Mouse (Mus musculus) cerebellum, adult 9-11 months (tissue): ENCODE data around the gene Ccdc9.
"Not testable (repeated sequence)": the region's sequence is repeated elsewhere in the genome, so short reads cannot be mapped to it uniquely, and the experiment has no call there.

Source experiments
- DNase-seq: peaks from one replicate; pipeline ENCODE4 v3.0.0; 2022

The Ccdc9 gene

DNA sequence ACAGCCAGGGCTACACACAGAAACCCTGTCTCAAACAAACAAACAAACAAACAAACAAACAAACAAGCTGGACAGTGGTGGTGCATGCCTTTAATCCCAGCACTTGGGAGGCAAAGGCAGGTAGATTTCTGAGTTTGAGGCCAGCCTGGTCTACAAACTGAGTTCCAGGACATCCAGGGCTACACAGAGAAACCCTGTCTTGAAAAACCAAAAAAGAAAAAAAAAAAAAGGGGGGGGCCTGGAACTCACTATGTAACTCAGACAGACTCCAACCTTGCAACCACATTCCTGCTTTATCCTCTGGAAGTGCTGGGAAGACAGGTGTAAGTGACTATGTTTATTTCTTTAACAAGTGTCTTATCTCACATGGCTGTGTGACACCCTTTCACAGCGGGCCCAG, 21.5 kb upstream of the Ccdc9 start, which contains the start of gene Bbc3:
Gene Bbc3, plus strand, starts transcription at position 301 of the 400 bp plus-strand sequence.
- DNase-seq, result not testable (repeated sequence)

DNA sequence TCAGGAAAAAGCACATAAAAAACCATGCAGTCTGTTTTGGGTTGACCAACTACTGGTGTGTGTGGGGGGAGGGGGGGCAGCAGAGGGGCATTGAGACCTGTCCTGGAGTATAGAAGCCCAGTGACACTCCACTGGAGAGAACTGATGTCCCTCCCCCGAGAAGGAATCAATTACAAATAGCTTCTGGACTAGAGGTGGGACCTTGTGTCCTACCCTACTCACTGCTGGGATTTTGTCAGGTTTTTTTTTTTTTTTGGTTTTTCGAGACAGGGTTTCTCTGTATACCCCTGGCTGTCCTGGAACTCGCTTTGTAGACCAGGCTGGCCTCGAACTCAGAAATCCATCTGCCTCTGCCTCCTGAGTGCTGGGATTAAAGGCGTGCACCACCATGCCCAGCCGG, 20.5 kb upstream of the Ccdc9 start:
- not testable (repeated sequence) for DNase-seq

DNA sequence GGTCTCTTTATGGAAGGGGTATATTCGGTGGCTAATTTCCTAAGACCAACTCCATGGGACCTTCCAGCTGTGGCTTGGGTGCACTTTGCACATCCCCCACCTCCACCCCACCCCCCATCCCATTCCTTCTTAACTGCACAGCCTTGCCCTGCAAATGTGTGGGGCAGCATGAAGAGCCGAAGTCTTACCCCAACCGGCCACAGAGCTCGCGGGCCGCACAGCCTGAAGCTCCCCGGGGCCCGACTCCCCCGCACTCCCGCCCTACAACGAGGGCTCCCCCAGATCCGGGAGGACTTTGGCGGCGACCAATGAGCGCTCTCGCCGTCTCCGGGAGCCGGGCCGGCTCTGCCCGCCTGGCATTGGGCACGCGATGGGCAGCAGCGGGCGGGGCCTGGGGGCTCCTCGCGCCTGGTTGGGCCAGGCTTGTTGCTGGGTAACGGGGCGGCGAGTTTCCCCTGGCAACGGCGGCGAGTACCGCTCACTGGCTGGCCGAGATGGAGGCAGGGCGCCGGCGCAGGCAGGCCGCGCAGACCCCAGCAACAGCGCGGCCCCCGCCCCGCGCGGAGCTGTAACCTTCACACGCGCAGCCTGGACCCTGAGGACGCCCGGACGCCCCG, 12.9 kb upstream of the Ccdc9 start:
- DNase-seq, result peak; percentile 97

GRCm38 (mm10) chr7:16298927-16299326, 12.3 kb upstream of the Ccdc9 start:
- DNase-seq, result no peak

DNA sequence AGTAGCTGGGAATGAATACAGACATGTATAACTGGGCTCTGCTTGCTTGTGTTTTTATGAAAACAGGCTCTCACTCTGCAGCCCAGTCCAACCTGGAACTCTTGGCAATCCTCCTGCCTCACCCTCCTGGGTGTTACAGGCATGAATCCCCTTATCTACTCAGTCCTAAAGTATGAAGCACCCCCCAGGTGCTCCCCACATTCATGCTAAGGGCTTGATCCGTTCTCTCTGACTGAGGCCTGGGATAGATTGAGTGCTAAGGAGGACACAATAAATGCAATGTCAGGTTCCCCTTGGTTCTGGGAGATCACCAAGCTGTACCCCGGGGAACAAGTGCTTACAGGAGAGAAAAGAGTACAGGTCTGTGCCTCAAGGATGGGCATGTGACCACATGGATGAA, 11.0 kb upstream of the Ccdc9 start:
- no peak for DNase-seq

DNA sequence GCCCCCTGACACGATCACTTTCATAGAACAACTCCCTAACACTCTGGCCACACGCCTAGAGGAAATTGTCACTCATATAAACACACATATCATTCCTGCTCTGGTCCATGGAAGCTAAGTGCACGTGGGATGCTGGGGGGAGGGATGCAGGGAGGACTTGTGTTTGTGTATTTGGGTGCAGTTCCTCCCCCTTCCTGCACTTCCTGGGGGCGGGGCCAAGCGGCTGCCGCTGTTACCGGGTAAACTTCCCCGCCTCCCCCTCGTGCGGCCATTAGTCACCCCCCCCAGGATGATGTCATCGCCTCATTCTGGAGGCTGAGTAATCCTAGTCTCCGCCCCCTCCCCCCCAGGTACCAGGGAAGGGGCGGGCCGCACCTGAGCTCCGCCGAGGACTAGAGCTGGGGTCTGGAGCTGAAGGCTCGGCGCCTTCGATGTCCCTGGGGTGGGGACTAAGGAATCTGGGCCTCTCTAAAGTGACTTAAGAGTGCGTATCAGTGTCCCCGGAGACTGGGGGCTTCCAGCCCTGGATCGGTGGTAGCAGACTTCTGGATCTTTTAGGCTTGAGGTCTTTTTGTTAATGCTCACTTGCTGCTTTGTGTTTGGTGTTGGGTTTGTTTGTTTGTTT, 10.3 kb upstream of the Ccdc9 start:
- peak; percentile 91 for DNase-seq

DNA sequence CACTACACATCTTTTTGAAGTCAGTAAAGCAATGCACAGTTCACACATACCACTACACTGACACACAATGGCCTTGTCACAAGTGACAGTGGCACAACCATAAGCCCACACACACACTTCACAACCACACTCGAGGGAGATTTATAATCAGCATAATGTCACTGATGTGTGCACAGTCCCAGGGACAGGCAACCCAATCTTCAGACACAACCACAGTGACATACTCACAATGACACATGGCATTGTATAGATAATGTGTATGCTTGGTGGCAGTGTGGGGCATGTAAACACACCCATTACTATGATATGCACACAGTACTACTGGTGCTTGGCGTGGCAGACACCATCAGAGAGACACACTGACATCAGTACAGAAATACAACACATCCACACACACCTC, 9.6 kb upstream of the Ccdc9 start:
- peak; percentile 49 for DNase-seq

- peak; percentile 90 for DNase-seq
Measured at GRCm38 (mm10) chr7:16295321-16295900, 8.8 kb upstream of the Ccdc9 start.

GRCm38 (mm10) chr7:16294837-16295236, 8.2 kb upstream of the Ccdc9 start:
- peak; percentile 94 for DNase-seq

- peak; percentile 62 for DNase-seq
Measured at GRCm38 (mm10) chr7:16294346-16294745, 7.8 kb upstream of the Ccdc9 start.

GRCm38 (mm10) chr7:16287791-16288190, 1.2 kb upstream of the Ccdc9 start:
- no peak for DNase-seq

DNA sequence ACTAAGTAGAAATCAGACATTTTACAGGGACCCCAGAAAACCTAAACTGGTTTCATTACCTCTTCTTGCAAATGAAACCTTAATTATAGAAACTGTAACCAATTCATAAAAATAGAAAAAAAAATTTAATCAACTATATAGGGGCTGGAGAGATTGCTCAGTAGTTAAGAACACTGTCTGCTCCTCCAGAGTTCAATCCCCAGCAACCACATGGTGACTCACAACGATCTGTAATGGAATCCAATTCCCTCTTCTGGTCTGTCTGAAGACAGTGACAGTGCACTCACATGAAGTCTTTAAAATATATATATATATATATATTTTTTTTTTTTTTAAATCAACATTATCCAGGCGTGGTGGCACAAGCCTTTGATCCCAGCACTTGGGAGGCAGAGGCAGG, 421 bp upstream of the Ccdc9 start:
- DNase-seq, result no peak

DNA sequence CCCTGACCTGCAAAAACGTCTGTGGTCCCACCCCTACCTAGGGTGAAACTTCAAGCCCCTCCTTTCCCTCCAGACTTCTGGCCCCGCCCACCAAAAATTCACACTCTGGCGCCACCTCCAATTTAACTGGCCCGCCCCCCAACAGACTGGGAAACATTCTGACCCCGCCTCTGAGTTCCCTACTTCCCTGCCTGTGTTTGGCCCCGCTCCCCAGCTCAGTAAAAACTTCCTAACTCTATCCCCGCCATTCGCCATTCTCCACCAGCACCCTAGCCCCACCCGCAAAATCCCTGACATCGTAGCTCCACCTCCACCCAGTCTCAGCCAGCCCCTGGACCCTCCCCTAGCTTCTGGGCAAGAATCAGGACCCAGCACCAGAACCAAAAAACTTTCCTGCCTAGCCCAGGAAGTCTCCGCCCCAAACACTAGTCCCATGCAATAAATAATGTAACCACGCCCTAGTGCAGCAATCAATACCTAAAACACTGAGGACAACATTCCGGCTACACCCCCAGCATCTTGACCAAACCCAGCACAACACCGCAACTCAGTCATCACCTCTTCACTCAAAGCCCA, 1.1 kb downstream of the Ccdc9 start:
- DNase-seq, result peak; percentile 85

GRCm38 (mm10) chr7:16284904-16285303, 1.7 kb downstream of the Ccdc9 start:
- DNase-seq, result no peak

DNA sequence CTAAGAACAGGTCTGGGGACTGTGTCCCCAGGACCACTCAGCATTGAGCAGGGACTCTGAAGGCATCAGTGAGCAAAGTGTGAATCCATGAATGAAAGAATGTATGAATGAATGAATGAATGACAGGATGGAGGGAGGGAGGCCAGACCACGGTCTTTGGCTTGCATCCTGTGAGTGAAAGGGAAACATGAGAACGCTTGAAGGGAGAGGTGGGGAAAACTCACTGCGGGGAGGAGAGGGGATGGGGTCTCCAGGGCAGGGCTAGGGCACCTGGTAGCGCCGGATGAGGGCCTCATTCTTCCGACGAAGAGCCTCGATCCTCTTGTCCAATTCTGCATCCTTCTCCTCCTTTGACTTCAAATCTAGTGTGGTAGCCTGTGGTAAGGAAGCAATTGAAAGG, 2.6 kb downstream of the Ccdc9 start:
- DNase-seq, result no peak

- no peak for DNase-seq
Measured at GRCm38 (mm10) chr7:16282334-16282733, 4.3 kb downstream of the Ccdc9 start.

DNA sequence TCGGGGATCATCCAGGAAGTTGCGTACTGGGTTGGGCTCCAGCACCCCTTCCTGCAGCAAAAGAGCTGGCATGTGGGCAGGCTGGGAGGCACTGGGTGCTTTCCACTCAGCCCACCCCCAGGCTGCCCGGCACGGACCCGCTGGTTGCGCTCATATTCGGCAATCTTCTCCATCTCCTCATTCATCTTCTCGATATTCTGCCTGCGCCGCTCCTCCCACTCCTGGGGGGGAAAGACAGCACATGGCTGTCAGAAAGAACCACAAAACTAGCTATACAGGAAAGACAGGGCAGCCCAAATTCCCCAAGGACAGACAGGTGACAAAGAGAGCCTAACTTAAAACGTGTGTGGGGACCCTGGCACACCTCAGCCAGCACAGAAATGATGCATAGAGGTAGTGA, 5.9 kb downstream of the Ccdc9 start:
- DNase-seq, result no peak

- DNase-seq, result peak; percentile 61
Measured at GRCm38 (mm10) chr7:16274922-16275890, 11.4 kb downstream of the Ccdc9 start.

- DNase-seq, result peak; percentile 88
Measured at GRCm38 (mm10) chr7:16273766-16274140, 12.8 kb downstream of the Ccdc9 start.

GRCm38 (mm10) chr7:16273081-16273765, 13.4 kb downstream of the Ccdc9 start, which contains the start of gene Inafm1:
TSS of gene Inafm1 (minus strand) at chr7:16273617.
- DNase-seq, result peak; percentile 92

- DNase-seq, result peak; percentile 84
Measured at GRCm38 (mm10) chr7:16272681-16273080, 13.9 kb downstream of the Ccdc9 start.

DNA sequence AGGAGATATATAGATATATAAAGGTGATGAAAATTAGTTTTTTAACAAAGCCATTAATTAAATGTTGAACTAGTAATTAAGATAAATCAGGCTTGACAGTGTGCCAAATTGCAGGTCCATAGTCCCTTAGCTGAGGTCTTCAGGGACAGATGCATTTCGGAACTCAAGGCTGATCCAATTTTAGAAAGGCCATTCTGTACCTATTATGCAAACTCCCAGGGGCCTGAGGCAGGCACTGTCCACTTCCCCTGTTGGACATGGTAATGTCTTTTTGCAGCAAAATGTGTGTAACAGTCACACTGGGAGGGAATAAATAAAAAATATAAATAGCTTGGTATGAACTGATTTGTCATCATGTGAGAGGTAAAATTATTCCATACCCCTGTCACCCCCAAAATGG, 15.5 kb downstream of the Ccdc9 start:
- DNase-seq, result no peak
